In the genomic region with DNA sequence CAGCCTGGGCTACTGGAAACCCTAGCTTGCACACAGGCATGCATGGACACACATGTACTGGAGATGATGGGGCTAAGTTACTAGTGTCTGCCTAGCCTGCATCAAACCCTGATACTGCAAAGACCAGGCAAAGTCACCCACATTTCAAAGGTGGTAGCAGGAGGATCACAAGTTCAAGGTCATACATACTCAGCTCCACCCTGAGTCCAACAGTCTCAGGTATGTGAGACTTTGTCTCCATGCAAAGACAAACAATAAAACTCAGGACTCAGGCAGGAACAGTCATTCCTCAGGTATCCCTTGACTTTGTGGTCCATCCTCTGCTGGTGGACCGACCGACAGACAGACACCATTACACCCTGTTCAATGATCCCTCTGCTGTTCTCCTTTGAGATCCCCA, we compare ENCODE assay signal across 9 mouse cellular contexts. TPM values are rescaled to one million over a fixed set of nuclear protein-coding genes. Genes with fewer than 3 reads are reported as not detected.
A peak's percentile ranks its signal among the peaks of the same experiment; 100 is the strongest.
DNase-seq lines count a peak whose midpoint lies in the region; ATAC-seq and TF ChIP-seq lines count a peak whose summit lies in the region.
"Had no signal": no experiment of that assay in that cellular context is flagged by ENCODE, and none has a peak within 500 bp of the region (broad histone marks: within the 10 kb centered on the region; RNA-seq: fewer than 3 reads in every experiment).

No protein-coding gene starts in this region.

- TF ChIP-seq POLR2A in kidney, adult 2 months (IDR thresholded peaks at IDR 0.05; ENCODE audit: low read depth, low read length), result no peak

- H3K27ac ChIP-seq in kidney, adult 2 months (ENCODE audit: insufficient read depth, low read depth, low read length), result peak overlapping the region; percentile 95
- no peak overlapping the region for H3K27ac ChIP-seq in forebrain, embryonic 16.5 days (ENCODE audit: low read length)
- H3K27ac ChIP-seq in liver, postnatal 0 days (ENCODE audit: low read depth), result peak overlapping the region; percentile 97

- DNase-seq in kidney, adult 2 months, result no peak
- DNase-seq in kidney, postnatal 10 days, result no peak
- DNase-seq in R1 (ENCODE audit: low read depth, low spot score), result peak; percentile 61
- DNase-seq in liver, postnatal 0 days, result no peak
- DNase-seq in right cerebral cortex, postnatal 10 days (ENCODE audit: low spot score in 2 of 2), result no peak
- no peak for DNase-seq in layer of hippocampus, postnatal 10 days (ENCODE audit: low spot score in 2 of 2)
- no peak for DNase-seq in right cerebral cortex, adult 18-20 months

- TF ChIP-seq CTCF in kidney, adult 2 months (conservative IDR thresholded peaks at IDR 0.05; ENCODE audit: insufficient read depth, insufficient read length, low read depth, low read length), result no peak
- no peak for TF ChIP-seq CTCF in liver, postnatal 0 days (IDR thresholded peaks at IDR 0.05; ENCODE audit: low read depth)

- no peak overlapping the region for H3K9ac ChIP-seq in forebrain, embryonic 16.5 days (replicated peaks; ENCODE audit: low read depth, low read length)
- H3K9ac ChIP-seq in liver, postnatal 0 days (replicated peaks), result peak overlapping the region; percentile 72

- no peak for ATAC-seq in forebrain, embryonic 16.5 days
- no peak for ATAC-seq in liver, postnatal 0 days

- H3K36me3 ChIP-seq in kidney, adult 2 months (ENCODE audit: control insufficient read depth, insufficient read depth, low read length), result no peaks in the 10 kb centered on the region
- no peaks in the 10 kb centered on the region for H3K36me3 ChIP-seq in forebrain, embryonic 16.5 days (ENCODE audit: control insufficient read depth, insufficient read depth)
- H3K36me3 ChIP-seq in liver, postnatal 0 days (replicated peaks; ENCODE audit: insufficient read depth, low read length), result no peaks in the 10 kb centered on the region

- H3K9me3 ChIP-seq in forebrain, embryonic 16.5 days (ENCODE audit: control insufficient read depth, low read length), result no peaks in the 10 kb centered on the region
- H3K9me3 ChIP-seq in liver, postnatal 0 days (ENCODE audit: low read length), result no peaks in the 10 kb centered on the region

- H3K4me3 ChIP-seq in kidney, adult 2 months (ENCODE audit: insufficient read depth, low read depth, low read length), result no peak overlapping the region; the same call in 1 of the 2 replicates
- H3K4me3 ChIP-seq in forebrain, embryonic 16.5 days (replicated peaks; ENCODE audit: low read length), result no peak overlapping the region
- H3K4me3 ChIP-seq in liver, postnatal 0 days (ENCODE audit: low read depth, low read length), result peak overlapping the region; percentile 50

- no peak for TF ChIP-seq EP300 in liver, postnatal 0 days (IDR thresholded peaks at IDR 0.05; ENCODE audit: low read depth)

- H3K4me2 ChIP-seq in forebrain, embryonic 16.5 days (ENCODE audit: low read length), result peak overlapping the region; percentile 70
- H3K4me2 ChIP-seq in liver, postnatal 0 days (ENCODE audit: low read depth, low read length), result peak overlapping the region; percentile 87

- no peaks in the 10 kb centered on the region for H3K27me3 ChIP-seq in kidney, adult 2 months (replicated peaks; ENCODE audit: control insufficient read depth, insufficient read depth, low read length)
- H3K27me3 ChIP-seq in forebrain, embryonic 16.5 days (replicated peaks; ENCODE audit: control insufficient read depth, insufficient read depth, low read length), result peaks cover 7% of the 10 kb centered on the region; the same call in 1 of the 2 replicates
- no peaks in the 10 kb centered on the region for H3K27me3 ChIP-seq in liver, postnatal 0 days (ENCODE audit: insufficient read depth, low read length)

- whole genome bisulfite sequencing in kidney, adult 2 months, result 21% methylated on average over 2 of the region's 2 CpGs
- 63% methylated on average over 2 of the region's 2 CpGs for WGBS in forebrain, embryonic 16.5 days
- WGBS in liver, postnatal 0 days (ENCODE audit: insufficient replicate concordance), result 43% methylated on average over 2 of the region's 2 CpGs

- H3K4me1 ChIP-seq in kidney, adult 2 months (ENCODE audit: control insufficient read depth, insufficient read depth, low read length), result peaks cover 29% of the 10 kb centered on the region
- peaks cover 22% of the 10 kb centered on the region for H3K4me1 ChIP-seq in forebrain, embryonic 16.5 days (replicated peaks; ENCODE audit: control insufficient read depth, insufficient read depth, low read length)
- peaks cover 38% of the 10 kb centered on the region for H3K4me1 ChIP-seq in liver, postnatal 0 days (ENCODE audit: insufficient read depth)

RNA-seq across cellular contexts. Expression of a gene that starts 7.4 kb away (rescaled TPM):
- polyA plus RNA-seq in kidney, adult 2 months (2012; rRNA removed), result 31.5 and 35.5 TPM in 2 replicates
- polyA plus RNA-seq in forebrain, embryonic 16.5 days (2015; fragmentation: Nextera tagmentation; extraction: Ambion mirVana), result 2.5 and 3.4 TPM in 2 replicates
- polyA plus RNA-seq in liver, postnatal 0 days (2015; fragmentation: Nextera tagmentation; extraction: Ambion mirVana), result 22.0 and 24.5 TPM in 2 replicates
- total RNA-seq in layer of hippocampus, postnatal 10 days (2021), result 1 to 10 TPM; 5.1 to 5.7 TPM

RNA-seq across cellular contexts. Expression of a gene that starts 10.6 kb away (rescaled TPM):
- polyA plus RNA-seq in kidney, adult 2 months (2012; rRNA removed), result 0.91 and 1.1 TPM in 2 replicates
- polyA plus RNA-seq in forebrain, embryonic 16.5 days (2015; fragmentation: Nextera tagmentation; extraction: Ambion mirVana), result 0.24 TPM in 1 of 2 replicates, not detected in the other
- polyA plus RNA-seq in liver, postnatal 0 days (2015; fragmentation: Nextera tagmentation; extraction: Ambion mirVana), result 0.12 and 0.23 TPM in 2 replicates
- total RNA-seq in layer of hippocampus, postnatal 10 days (2021), result not detected

RNA-seq across cellular contexts. Expression of a gene that starts 41.8 kb away (rescaled TPM):
- polyA plus RNA-seq in kidney, adult 2 months (2012; rRNA removed), result 0.08 TPM in 1 of 2 replicates, not detected in the other
- not detected in 2 replicates for polyA plus RNA-seq in forebrain, embryonic 16.5 days (2015; fragmentation: Nextera tagmentation; extraction: Ambion mirVana)
- polyA plus RNA-seq in liver, postnatal 0 days (2015; fragmentation: Nextera tagmentation; extraction: Ambion mirVana), result not detected in 2 replicates
- total RNA-seq in layer of hippocampus, postnatal 10 days (2021), result not detected
- total RNA-seq: gastrocnemius, postnatal 36 days had no signal

RNA-seq across cellular contexts. Expression of a gene that starts 55.3 kb away (rescaled TPM):
- 3.0 and 4.0 TPM in 2 replicates for polyA plus RNA-seq in kidney, adult 2 months (2012; rRNA removed)
- polyA plus RNA-seq in forebrain, embryonic 16.5 days (2015; fragmentation: Nextera tagmentation; extraction: Ambion mirVana), result 14.8 and 17.1 TPM in 2 replicates
- polyA plus RNA-seq in liver, postnatal 0 days (2015; fragmentation: Nextera tagmentation; extraction: Ambion mirVana), result 9.7 and 11.1 TPM in 2 replicates
- total RNA-seq in layer of hippocampus, postnatal 10 days (2021), result 10 to 100 TPM in 1 of 2 experiments, 1 to 10 TPM in 1; 9.5 to 10.1 TPM
